Mouse (Mus musculus): ENCODE data around the gene Adamts9. TPM values are rescaled to one million over a fixed set of nuclear protein-coding genes. Genes with fewer than 3 reads are reported as not detected.

Gene Adamts9
- total and polyA plus RNA-seq, 3 experiments, result not detected

DNA sequence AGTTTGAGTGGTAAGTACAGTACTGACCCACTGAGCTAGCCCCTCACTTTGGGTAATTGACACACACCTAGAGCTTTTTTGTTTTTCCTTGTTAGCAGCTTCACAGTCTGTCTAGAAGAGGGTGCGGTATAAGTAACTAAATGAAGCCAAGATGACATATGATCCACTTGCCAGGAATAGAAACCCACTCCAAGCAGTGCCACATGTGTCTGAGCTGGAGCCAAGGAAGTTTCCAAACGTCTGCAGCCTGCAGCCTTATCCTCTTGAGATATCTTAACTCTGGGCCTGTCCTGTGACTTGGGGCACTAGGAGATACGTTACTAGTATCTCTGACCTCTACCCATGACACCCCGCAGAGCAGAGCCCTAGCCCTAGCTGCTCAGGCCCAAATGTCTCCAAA, 193.9 kb downstream of the Adamts9 start:
- no peaks in the 10 kb centered on the region for H3K36me3 ChIP-seq (replicated peaks in 1 of 2; ENCODE audit: control insufficient read depth in 1 of 2, insufficient read depth in 1 of 2, low read length in 1 of 2)
- no peak overlapping the region for H3K4me3 ChIP-seq (replicated peaks in 1 of 3; ENCODE audit: low read depth in 2 of 3, low read length in 2 of 3, poor library complexity in 1 of 3)
- H3K4me2 ChIP-seq (ENCODE audit: insufficient read depth, low read depth, poor library complexity, severe bottlenecking), result no peak overlapping the region
- dilution Hi-C loops (cut with MboI; ENCODE audit: extremely low pct_ligation_motif_present, extremely low pct_unique_long_range_greater_than_20kb, low sequenced_read_pairs), result no loop called here
- in situ Hi-C loops (cut with MboI; ENCODE audit: low pct_ligation_motif_present, low pct_unique_long_range_greater_than_20kb, low sequenced_read_pairs), result no loop called here
- H3K9me3 ChIP-seq (replicated peaks; ENCODE audit: low read length), result peaks cover 59% of the 10 kb centered on the region
- no peak overlapping the region for H3K9ac ChIP-seq (ENCODE audit: insufficient read depth, low read depth)
- H3K27me3 ChIP-seq (replicated peaks), result no peaks in the 10 kb centered on the region
- H3K4me1 ChIP-seq (ENCODE audit: control insufficient read depth in 1 of 2, insufficient read depth in 2 of 2), result no peaks in the 10 kb centered on the region
- TF ChIP-seq POLR2AphosphoS2 (IDR thresholded peaks at IDR 0.05; ENCODE audit: low read depth, low read length) (no peak), SIN3A (IDR thresholded peaks at IDR 0.05; ENCODE audit: low read length) (no peak), TCF12 (IDR thresholded peaks at IDR 0.05; ENCODE audit: low read depth, low read length) (no peak), POLR2A (IDR thresholded peaks at IDR 0.05; ENCODE audit: low read depth, low read length) (no peak), ZMIZ1 (IDR thresholded peaks at IDR 0.05; ENCODE audit: low read depth, low read length) (no peak), E2F4 (IDR thresholded peaks at IDR 0.05; ENCODE audit: insufficient replicate concordance, low read depth, low read length) (no peak), EP300 (IDR thresholded peaks at IDR 0.05; ENCODE audit: low read length) (no peak), ZKSCAN1 (IDR thresholded peaks at IDR 0.05; ENCODE audit: borderline replicate concordance, low read depth, low read length) (no peak), MXI1 (IDR thresholded peaks at IDR 0.05; ENCODE audit: low read depth, low read length) (no peak), JUN (IDR thresholded peaks at IDR 0.05; ENCODE audit: insufficient read depth, low read depth, low read length) (no peak), IRF4 (IDR thresholded peaks at IDR 0.05; ENCODE audit: low read depth, low read length) (no peak), ZC3H11A (IDR thresholded peaks at IDR 0.05; ENCODE audit: low read depth, low read length) (no peak), KAT2A (IDR thresholded peaks at IDR 0.05; ENCODE audit: insufficient replicate concordance, low read length) (no peak), MAZ (IDR thresholded peaks at IDR 0.05; ENCODE audit: low read depth, low read length) (no peak), UBTF (IDR thresholded peaks at IDR 0.05; ENCODE audit: low read depth, low read length) (no peak), RAD21 (IDR thresholded peaks at IDR 0.05; ENCODE audit: low read depth, low read length) (no peak), BHLHE40 (IDR thresholded peaks at IDR 0.05; ENCODE audit: low read depth, low read length) (no peak), CTCF (conservative IDR thresholded peaks at IDR 0.05 in 1 of 2, IDR thresholded peaks at IDR 0.05 in 1 of 2; ENCODE audit: low read depth in 2 of 2, low read length in 2 of 2) (no peak), CHD1 (IDR thresholded peaks at IDR 0.05; ENCODE audit: low read depth, low read length) (no peak)
- no peak for DNase-seq (ENCODE audit: extremely low read depth)
- H3K79me2 ChIP-seq (replicated peaks; ENCODE audit: control insufficient read depth, extremely low read depth, insufficient read depth, poor library complexity, severe bottlenecking), result no peaks in the 10 kb centered on the region
- H3K27ac ChIP-seq (ENCODE audit: insufficient read depth, low read depth), result no peak overlapping the region

DNA sequence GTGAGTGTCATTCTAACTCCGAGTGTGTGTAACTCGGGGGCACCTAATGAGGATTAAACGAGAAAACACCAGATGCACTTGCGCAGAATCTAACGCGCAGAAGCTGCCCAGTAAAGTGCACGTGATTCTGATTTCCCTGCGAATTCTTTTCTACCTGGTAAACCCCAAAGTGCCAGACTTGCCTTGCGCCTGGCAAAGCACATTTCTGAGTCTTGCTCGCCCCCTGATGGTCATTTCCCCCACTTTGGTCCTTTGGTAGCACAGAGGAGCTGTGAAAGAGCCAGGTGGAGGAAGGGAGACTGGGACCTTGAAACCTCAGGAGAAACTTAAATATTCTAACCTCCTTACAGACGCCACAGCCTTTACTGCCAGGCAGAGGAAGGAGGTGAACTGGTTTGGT, 199.7 kb downstream of the Adamts9 start:
- H3K9ac ChIP-seq (ENCODE audit: insufficient read depth, low read depth), result no peak overlapping the region
- H3K27ac ChIP-seq (ENCODE audit: insufficient read depth, low read depth), result no peak overlapping the region
- H3K9me3 ChIP-seq (replicated peaks; ENCODE audit: low read length), result peaks cover 74% of the 10 kb centered on the region
- no peak overlapping the region for H3K4me3 ChIP-seq (replicated peaks in 1 of 3; ENCODE audit: low read depth in 2 of 3, low read length in 2 of 3, poor library complexity in 1 of 3)
- DNase-seq (ENCODE audit: extremely low read depth), result no peak
- in situ Hi-C loops (cut with MboI; ENCODE audit: low pct_ligation_motif_present, low pct_unique_long_range_greater_than_20kb, low sequenced_read_pairs), result no loop called here
- H3K4me2 ChIP-seq (ENCODE audit: insufficient read depth, low read depth, poor library complexity, severe bottlenecking), result no peak overlapping the region
- H3K79me2 ChIP-seq (replicated peaks; ENCODE audit: control insufficient read depth, extremely low read depth, insufficient read depth, poor library complexity, severe bottlenecking), result no peaks in the 10 kb centered on the region
- TF ChIP-seq MAFK (IDR thresholded peaks at IDR 0.05; ENCODE audit: insufficient replicate concordance, low read length) (no peak), CHD1 (IDR thresholded peaks at IDR 0.05; ENCODE audit: low read depth, low read length) (no peak), E2F4 (IDR thresholded peaks at IDR 0.05; ENCODE audit: insufficient replicate concordance, low read depth, low read length) (no peak), ELF1 (IDR thresholded peaks at IDR 0.05; ENCODE audit: low read depth, low read length) (no peak), MXI1 (IDR thresholded peaks at IDR 0.05; ENCODE audit: low read depth, low read length) (no peak), MYC (IDR thresholded peaks at IDR 0.05; ENCODE audit: low read depth, low read length) (no peak), EP300 (IDR thresholded peaks at IDR 0.05; ENCODE audit: low read length) (no peak)
- dilution Hi-C loops (cut with MboI; ENCODE audit: extremely low pct_ligation_motif_present, extremely low pct_unique_long_range_greater_than_20kb, low sequenced_read_pairs), result no loop called here
- H3K4me1 ChIP-seq (ENCODE audit: control insufficient read depth in 1 of 2, insufficient read depth in 2 of 2), result no peaks in the 10 kb centered on the region
- H3K36me3 ChIP-seq (replicated peaks in 1 of 2; ENCODE audit: control insufficient read depth in 1 of 2, insufficient read depth in 1 of 2, low read length in 1 of 2), result no peaks in the 10 kb centered on the region
- H3K27me3 ChIP-seq (replicated peaks), result no peaks in the 10 kb centered on the region
